Mouse (Mus musculus): Measurements from ENCODE around the gene Phyhipl. TPM values are rescaled to one million over a fixed set of nuclear protein-coding genes. Genes with fewer than 3 reads are reported as not detected.
A peak's percentile ranks its signal among the peaks of the same experiment; 100 is the strongest.

The Phyhipl gene
- polyA plus RNA-seq, 1 experiment from 2014 or later, result 2.4 TPM

GRCm38 (mm10) chr10:70530185-70530823 is 125.5 kb downstream of the Phyhipl start:
- Histone ChIP-seq H3K27me3 (replicated peaks) (no peaks in the 10 kb centered on the region), H3K9ac (no peak overlapping the region), H3K4me3 (no peak overlapping the region), H3K4me1 (replicated peaks) (no peaks in the 10 kb centered on the region), H3K36me3 (peaks cover 7% of the 10 kb centered on the region), H3K27ac (ENCODE audit: poor library complexity, severe bottlenecking) (no peak overlapping the region), H3K4me2 (no peak overlapping the region), H3K9me3 (replicated peaks) (peaks cover 1% of the 10 kb centered on the region)
- ATAC-seq (ENCODE audit: insufficient number of reproducible peaks, low FRiP score), result no peak
- WGBS, result 88% methylated on average over 12 of the region's 12 CpGs

DNA sequence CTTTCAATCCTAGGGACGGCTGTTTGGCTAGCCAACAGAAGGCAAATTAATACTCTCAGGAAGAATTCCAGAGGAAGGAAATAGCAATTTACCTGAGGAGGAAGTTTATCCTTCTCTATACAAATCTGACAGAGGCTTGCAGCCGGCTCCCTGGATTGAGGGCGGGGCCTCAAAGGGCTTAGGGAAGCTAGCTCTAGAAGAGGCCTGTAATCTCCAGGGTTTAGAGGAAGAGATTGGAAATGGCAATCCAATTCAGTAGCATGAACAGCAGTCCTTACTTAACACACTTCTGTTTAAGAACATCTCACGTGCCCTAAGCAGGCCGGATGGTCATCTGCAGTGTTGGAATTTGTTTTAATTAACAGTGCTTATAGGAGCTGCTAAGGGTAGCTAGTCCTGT is 134.4 kb downstream of the Phyhipl start:
- peaks cover 13% of the 10 kb centered on the region for H3K27me3 ChIP-seq (replicated peaks)
- H3K36me3 ChIP-seq, result 0 out of 2 replicates have a peak, but pooled peaks cover 5% of the 10 kb centered on the region
- peak overlapping the region; percentile 50 for H3K4me3 ChIP-seq
- H3K27ac ChIP-seq (ENCODE audit: poor library complexity, severe bottlenecking), result no peak overlapping the region
- no peak for ATAC-seq (ENCODE audit: insufficient number of reproducible peaks, low FRiP score)
- 25% methylated on average over 5 of the region's 5 CpGs for WGBS
- H3K4me2 ChIP-seq, result peak overlapping the region; percentile 85
- peaks cover 3% of the 10 kb centered on the region; the same call in 1 of the 2 replicates for H3K9me3 ChIP-seq (replicated peaks)
- H3K9ac ChIP-seq, result no peak overlapping the region
- peaks cover 16% of the 10 kb centered on the region for H3K4me1 ChIP-seq (replicated peaks)

DNA sequence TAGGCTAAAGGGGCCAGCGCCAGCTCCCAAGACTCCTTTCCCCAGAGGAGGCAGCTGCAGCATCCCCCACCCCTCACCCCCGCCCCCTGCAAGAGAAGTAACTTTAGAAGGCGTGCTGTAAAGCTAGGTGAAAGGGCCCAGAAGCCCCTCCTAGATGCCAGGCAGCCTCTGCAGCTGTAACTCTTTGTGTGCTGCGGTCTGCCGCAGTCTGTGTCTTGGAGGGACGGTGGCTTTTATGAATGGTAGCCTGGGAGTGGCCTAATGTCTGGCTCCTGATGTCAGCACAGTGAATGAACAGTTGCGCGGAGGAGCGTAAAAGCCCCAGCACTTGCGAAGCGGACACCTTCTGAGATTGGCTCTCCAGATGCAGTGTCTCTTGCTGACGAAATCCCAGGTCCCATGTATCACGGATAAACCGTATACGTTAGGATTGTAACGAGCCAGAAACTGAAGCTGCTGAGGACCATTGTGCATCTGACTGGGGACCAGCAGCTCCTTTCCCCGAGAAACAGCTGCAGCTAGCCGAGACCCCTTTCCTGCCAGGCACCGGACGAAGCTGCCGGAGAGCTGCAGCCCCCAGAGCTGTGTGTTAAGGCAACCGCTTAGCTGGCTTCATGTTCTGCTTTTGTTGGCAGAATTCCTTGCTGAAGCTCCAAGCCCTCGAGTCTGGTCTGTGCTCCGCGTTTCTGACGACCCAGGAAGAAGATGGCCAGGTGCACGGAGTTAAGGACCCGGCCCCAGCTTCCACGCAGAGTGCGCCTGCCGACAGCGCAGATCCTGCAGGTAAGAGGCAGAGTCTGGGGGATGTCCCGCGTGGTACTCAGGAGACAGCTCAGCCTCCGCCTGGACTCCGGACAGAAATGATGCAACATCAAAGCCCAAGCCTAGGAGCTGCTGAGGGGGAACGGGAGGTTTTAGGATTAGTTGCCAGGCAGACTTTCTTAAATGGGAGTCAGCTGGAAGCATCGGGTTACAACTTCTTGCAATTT is 135.3 kb downstream of the Phyhipl start:
- Histone ChIP-seq H3K27me3 (replicated peaks) (peaks cover 13% of the 10 kb centered on the region), H3K27ac (ENCODE audit: poor library complexity, severe bottlenecking) (no peak overlapping the region), H3K4me3 (peak overlapping the region; percentile 50), H3K4me1 (replicated peaks) (peaks cover 16% of the 10 kb centered on the region), H3K36me3 (0 out of 2 replicates have a peak, but pooled peaks cover 1% of the 10 kb centered on the region), H3K9ac (peak overlapping the region; percentile 55), H3K4me2 (peak overlapping the region; percentile 85), H3K9me3 (replicated peaks) (peaks cover 3% of the 10 kb centered on the region; the same call in 1 of the 2 replicates)
- ATAC-seq (ENCODE audit: insufficient number of reproducible peaks, low FRiP score), result peak; percentile 16; the same call in 1 of the 2 replicates
- WGBS, result under 1% methylated on average over 38 of the region's 38 CpGs

DNA sequence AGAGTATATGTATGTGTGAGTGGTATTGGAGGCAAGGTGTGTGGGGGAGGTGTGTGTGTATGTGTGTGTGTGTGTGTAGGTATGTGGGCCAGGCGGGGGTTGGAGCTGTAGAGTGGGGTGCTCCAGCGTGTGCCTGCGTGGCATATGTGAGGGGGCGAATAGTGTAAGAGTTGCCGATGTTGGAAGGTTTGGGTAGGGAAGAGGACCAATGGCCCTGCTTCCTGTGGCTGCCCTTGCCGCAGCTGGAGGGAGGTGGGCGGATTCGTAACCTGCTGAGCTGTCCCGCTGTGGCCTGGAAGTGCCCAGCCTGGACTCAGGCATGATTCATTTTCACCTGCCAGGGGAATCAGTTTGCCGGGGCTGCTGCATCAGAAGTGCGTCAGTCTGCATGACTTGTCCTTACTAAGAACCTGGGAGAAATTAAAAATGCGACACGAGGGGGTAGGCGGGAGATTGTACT is 136.1 kb downstream of the Phyhipl start:
- Histone ChIP-seq H3K36me3 (no peaks in the 10 kb centered on the region), H3K4me2 (peak overlapping the region; percentile 85), H3K27ac (ENCODE audit: poor library complexity, severe bottlenecking) (no peak overlapping the region), H3K27me3 (replicated peaks) (peaks cover 13% of the 10 kb centered on the region), H3K4me1 (replicated peaks) (peaks cover 16% of the 10 kb centered on the region), H3K9me3 (replicated peaks) (0 out of 2 replicates have a peak, but pooled peaks cover 3% of the 10 kb centered on the region), H3K4me3 (peak overlapping the region; percentile 50), H3K9ac (peak overlapping the region; percentile 55; the same call in 1 of the 2 replicates)
- ATAC-seq (ENCODE audit: insufficient number of reproducible peaks, low FRiP score), result 0 out of 2 replicates have a peak, but pooled peaks have one; percentile 30
- 8% methylated on average over 14 of the region's 14 CpGs for WGBS

DNA sequence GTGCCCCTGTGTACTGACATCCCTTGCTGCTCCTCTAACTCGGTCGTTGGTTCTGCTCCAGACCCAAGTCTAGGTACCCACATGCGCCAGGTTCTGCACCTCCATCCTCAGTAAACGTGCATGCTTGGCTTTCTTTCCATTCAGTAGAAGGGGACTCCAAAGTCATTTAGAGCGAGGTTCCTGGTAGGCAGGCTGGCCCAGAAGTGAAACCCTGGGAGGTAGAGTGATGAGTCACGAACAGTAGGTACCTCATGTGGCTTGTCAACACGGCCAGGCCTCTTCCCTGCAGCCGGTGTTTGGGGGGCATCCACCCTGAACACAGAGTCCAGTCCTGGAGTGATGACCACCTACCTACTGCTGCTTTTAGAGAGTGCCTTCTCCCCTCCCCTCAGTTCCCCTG is 139.1 kb downstream of the Phyhipl start:
- Histone ChIP-seq H3K27ac (ENCODE audit: poor library complexity, severe bottlenecking) (no peak overlapping the region), H3K4me1 (replicated peaks) (peaks cover 16% of the 10 kb centered on the region), H3K36me3 (no peaks in the 10 kb centered on the region), H3K9ac (no peak overlapping the region), H3K9me3 (replicated peaks) (no peaks in the 10 kb centered on the region), H3K27me3 (replicated peaks) (peaks cover 13% of the 10 kb centered on the region), H3K4me3 (no peak overlapping the region), H3K4me2 (no peak overlapping the region)
- WGBS, result 72% methylated on average over 8 of the region's 8 CpGs
- ATAC-seq (ENCODE audit: insufficient number of reproducible peaks, low FRiP score), result no peak

GRCm38 (mm10) chr10:70514848-70515247 is 140.9 kb downstream of the Phyhipl start:
- WGBS, result 80% methylated on average over 9 of the region's 9 CpGs
- Histone ChIP-seq H3K4me2 (no peak overlapping the region), H3K9ac (no peak overlapping the region), H3K36me3 (no peaks in the 10 kb centered on the region), H3K4me1 (replicated peaks) (peaks cover 5% of the 10 kb centered on the region), H3K4me3 (no peak overlapping the region), H3K27ac (ENCODE audit: poor library complexity, severe bottlenecking) (no peak overlapping the region), H3K27me3 (replicated peaks) (peaks cover 13% of the 10 kb centered on the region), H3K9me3 (replicated peaks) (no peaks in the 10 kb centered on the region)
- no peak for ATAC-seq (ENCODE audit: insufficient number of reproducible peaks, low FRiP score)

GRCm38 (mm10) chr10:70507880-70508279 is 147.9 kb downstream of the Phyhipl start:
- Histone ChIP-seq H3K9me3 (replicated peaks) (peaks cover 9% of the 10 kb centered on the region), H3K9ac (no peak overlapping the region), H3K27me3 (replicated peaks) (no peaks in the 10 kb centered on the region), H3K4me2 (no peak overlapping the region), H3K4me1 (replicated peaks) (no peaks in the 10 kb centered on the region), H3K4me3 (no peak overlapping the region), H3K27ac (ENCODE audit: poor library complexity, severe bottlenecking) (no peak overlapping the region), H3K36me3 (peaks cover 4% of the 10 kb centered on the region; the same call in 1 of the 2 replicates)
- 84% methylated on average over 3 of the region's 3 CpGs for WGBS
- no peak for ATAC-seq (ENCODE audit: insufficient number of reproducible peaks, low FRiP score)

Other genes with a start within 250 kb of the Phyhipl start
- 10.0 TPM in 2 replicates for gene Fam13c, start 215.5 kb downstream of the Phyhipl start, polyA plus RNA-seq (2016; fragmentation: Nextera tagmentation; extraction: Ambion mirVana)

Measured in heart, embryonic 12.5 days (tissue).